Mouse (Mus musculus) regulatory T cell (primary cell): ENCODE data around the gene Npy1r.

Experiments used
- in situ Hi-C: fragments of 300-600 bp; cut with MboI, MseI; formaldehyde crosslinking; loops from one replicate; pipeline ENCODE4 v1.15.1; 2025; ENCODE audit warnings: high pct_unique_total_duplicates

Gene Npy1r

DNA sequence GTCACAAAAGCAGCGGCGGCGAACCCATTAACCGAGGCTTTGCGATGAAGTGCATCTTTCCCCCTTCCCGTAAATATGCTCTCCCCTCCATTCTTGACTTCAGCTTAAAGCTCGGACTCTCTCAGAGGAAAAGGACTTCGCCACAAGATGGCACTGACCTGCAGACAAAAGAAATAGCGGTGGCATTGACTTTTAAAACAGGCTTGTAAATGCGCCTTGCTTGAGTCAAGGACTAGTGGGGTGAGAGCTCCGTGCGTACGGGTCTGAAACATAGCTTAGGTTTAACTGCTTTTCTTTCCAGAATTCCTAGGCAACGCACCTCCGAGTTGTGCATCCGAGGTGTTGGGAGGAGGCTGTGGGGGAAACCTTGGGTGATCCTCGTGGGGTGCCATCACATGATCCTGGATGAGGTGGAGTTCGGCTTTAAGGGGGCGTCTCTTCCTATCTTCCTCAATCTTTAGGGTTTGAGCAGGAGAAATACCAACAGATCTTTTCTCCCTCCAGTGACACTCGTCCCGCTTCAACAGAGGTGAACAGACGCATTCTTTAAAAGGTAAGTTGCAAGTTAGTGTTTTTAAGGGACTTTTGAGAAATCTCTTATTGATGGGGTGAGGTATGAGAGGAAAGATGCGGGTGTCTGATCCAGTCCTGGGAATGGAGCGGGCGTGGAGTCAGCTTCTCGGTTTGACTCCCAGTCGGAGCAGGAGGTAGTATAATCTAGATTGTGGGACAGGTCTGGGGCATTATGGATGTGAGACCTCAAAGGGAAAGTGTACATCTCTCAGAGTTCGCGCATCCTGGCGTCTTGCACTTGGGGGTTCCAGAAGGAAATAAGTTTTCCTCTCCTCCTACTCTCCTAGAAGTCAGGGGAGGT lies at the start of gene Npy1r:
Npy1r (plus strand) TSS at position 223 of the 874 bp plus-strand sequence.
- in situ Hi-C loops: no loop called here

DNA sequence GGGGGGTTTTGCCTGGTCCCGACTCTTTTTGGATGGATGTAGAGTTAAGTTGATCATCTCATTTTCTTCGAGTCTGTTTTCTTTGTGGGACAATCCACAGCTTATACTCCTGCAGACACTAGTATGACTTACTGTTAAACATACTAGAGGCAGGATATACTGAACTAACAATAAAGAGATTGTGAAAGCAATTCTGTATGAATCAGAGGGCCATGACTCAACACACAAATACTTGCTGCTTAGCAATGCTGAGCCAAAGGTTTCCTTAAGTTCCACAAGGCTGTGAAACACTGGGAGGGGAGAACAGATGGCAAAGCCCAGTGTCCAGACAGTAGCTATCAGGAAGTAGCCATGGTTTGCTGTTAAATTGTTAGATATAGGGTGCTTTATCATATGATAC lies 15.7 kb upstream of the Npy1r start:
- in situ Hi-C loops: no loop called here

DNA sequence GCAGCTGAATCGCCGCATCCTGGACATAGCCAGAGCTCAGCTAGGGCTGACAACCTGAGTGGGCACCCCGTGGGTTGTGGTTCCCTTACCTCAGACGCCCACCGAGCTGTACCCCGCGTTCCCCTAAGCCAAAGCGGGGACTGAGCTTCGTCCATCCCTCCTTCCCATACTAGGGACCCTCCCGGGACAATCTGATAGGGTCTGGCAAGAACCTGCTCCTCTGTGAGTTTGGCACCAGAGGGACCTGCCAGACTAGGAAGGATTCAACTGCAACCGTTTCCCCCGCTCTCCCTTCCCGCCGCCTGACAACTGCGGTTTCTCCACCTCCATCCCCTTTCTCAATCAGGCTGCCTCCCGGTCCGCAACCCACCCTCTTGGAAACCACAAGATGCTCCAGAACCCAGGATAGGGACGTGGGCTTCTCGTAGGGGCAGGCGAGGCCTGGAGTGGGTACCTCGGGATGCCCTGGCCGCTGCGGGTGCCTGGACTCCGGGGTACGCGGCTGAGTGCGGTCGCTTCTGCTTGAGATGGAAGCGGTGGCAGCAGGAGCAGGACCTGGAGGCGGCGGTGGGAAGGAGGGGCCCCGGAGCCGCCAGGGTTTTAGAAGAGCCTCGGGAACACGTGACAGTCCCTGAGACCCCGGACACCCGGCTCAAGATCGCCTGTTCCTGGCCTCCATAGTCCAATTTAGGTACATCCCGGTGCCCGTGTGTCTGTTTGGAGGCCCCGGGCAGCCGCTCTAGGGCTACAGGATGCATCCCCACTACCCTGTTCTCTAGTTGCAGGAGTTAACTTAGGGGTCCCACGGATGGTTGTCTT lies 9.3 kb upstream of the Npy1r start, which contains the start of gene Npy5r:
Npy5r (minus strand) TSS at position 618 of the 819 bp plus-strand sequence.
- in situ Hi-C loops: no loop called here

DNA sequence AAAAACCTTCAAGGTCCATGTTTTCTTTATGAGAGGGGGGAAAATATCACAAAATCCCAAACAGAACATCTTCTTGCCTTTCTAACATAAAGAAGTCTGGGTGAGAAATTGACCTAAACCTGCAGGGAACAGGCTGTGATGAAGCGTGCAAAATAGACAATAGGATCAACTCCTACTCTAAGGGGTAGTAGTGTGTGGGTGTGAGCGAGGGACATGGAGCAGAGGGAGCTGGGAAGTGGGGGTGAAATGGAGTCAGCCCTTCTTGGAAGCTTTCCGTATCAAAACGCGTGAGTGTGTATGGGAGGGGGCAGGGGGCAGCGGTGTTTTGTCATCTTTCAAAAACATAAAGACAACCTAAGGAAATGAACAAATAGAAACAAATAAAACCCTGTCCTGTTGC lies 8.6 kb upstream of the Npy1r start:
- in situ Hi-C loops: no loop called here

DNA sequence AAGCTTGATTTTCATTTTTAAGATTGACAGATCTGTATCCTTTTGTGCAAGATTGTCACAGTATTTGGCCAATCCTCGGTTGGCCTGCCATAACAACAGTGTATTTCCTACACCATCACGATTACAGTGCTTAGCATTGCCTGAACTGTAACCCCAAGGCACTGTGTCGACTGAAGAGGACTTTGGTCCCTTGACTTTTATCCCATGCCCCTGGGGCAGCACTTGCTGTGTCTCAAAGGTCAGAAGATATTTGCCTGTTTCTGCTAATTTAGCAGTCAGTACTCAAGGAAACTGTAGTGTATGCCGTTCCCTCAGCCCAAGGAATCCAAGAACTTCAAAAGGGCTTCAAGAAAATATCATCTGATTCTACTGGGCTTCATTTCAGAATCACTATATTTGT lies 8.2 kb upstream of the Npy1r start:
- in situ Hi-C loops: no loop called here

DNA sequence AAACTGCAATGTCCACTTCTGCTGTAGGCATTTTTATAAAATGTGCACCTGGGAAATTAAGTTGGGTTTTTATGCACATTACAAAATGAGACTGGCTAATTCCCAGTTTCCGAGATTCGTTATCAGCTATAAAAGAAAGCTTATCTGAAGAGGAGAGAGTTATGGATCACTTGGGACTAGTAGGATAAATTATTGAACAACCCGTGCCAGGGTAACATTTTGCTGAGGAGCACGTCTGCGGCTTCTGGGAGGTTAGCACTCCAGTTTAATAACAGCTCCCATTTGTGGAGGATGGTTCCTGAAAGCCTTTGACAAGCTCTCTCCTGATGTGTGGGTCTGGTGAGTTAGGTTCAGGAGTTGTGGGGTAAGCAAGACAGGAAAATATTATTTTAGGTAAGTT lies 6.6 kb upstream of the Npy1r start:
- in situ Hi-C loops: no loop called here

DNA sequence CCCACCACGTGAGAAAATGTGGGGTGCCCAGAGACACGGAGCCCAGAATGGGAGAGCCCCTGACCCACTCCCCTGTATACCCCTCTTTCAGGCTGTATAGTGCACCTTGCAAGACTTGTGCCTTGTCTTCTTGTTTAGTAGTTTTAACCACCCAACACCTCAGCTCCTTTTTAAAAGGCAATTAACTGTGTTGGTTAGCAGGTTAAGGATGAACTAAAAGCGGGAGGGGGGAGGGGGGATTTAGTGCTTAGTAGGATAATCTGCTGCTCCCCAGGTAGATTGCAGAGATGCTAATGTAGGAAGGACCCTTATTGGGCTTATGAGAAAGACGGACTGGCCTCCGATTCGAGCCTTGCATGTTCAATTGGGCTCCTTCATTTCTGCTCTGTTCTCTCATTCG lies 1.0 kb downstream of the Npy1r start:
- in situ Hi-C loops: no loop called here

DNA sequence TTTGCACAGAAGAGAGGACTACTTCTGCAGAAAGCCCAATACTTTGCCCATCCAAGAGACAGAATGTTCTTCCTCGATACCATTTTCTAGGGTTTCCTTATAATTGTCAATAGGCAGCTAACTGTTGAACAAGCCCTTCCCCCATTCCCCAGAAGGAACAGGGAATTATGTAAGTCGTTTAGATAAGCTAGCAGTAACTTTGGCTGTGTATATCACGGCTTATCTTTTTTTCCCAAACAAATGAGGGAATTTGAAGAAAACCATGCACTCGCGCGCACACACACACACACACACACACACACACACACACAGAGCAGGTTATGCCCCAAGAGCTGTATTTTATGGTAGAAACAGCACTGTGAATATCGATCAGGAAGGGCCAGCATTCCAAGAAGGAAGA lies 1.8 kb downstream of the Npy1r start:
- in situ Hi-C loops: no loop called here

DNA sequence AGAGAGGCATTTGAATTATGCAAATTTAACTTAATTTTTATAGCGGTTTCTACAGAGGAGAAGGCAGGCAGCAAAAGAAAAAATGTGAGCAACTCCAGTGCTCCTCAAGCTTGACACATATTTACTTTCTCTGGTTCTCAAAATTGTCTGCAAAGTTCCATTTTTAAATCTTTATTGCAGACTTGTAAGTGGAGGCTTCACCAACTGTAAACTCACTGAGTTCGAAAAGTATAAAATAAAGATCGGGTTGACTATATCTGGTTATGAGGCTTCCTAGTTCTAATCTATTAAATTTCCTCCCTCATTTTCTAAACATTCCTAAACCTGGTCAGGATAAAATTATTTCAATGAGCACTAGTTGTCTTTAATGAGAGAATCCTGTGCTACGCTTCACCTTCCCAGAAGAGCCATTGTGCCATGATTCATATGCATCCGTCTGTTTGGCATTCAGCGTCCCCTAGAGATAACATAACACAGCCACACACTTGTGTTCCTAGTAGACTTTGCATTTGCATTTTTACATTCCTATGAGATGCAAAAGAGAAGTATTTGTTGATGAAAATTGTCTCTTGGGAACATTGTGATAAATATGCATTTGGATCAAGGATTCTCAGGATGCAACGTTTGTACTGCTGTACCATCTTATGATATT lies 17.5 kb downstream of the Npy1r start:
- in situ Hi-C loops: no loop called here

DNA sequence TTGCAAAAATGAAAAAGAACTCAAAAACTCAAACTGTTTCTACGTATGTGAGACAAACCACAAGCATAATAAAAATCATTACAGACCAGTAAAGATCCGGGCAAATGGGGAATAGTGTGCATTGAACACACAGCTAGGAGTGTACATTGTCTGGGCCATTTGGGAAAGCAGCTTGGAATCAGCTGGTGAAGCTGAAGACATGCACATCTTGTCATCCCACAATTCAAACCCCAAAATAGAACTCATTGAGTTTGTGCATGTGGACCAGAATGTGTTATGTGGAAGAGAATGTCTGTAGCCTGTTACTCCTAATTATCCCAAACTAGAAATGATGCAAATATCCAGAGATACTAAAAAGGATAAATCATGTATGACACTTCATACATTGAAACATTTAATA lies 25.8 kb downstream of the Npy1r start:
- in situ Hi-C loops: no loop called here

DNA sequence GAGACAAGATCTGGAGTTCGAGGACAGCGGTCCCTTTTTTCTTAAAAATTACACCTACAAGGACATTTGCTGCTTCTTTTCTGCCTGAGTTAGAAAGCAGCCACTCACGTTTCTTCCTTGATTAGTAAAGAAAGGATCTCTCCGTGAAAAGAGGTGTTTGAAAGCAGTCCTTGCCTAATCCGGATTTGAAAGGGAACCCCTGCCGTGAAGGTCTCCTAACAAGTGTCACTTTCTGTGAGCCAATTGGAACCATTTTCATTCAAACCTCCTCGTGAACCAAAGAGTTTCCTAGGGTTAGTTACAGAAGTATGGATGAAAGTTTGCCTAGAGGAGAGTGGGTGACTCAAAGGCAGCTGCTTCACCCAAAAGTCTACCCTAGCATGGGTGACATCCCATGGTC lies 32.5 kb downstream of the Npy1r start:
- in situ Hi-C loops: no loop called here

DNA sequence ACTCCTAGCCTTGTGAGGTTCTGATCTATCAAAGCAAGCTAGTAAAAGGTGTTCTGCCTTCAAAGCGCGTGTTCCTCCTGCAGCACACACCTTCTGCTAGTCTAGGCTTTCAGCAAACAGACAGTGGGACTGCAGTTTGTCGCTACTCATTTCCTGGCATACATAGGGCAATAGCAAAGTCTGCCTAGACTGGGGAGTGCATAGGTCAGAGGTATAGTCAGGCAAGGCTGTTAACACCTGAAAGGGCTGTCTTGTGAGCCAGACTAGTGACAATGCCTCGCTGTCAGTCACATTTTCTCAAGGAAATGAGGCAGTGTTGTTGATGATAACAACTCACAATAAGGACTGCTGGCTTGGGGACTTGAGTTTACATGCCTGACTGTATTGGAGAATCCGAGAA lies 35.0 kb downstream of the Npy1r start:
- in situ Hi-C loops: no loop called here

DNA sequence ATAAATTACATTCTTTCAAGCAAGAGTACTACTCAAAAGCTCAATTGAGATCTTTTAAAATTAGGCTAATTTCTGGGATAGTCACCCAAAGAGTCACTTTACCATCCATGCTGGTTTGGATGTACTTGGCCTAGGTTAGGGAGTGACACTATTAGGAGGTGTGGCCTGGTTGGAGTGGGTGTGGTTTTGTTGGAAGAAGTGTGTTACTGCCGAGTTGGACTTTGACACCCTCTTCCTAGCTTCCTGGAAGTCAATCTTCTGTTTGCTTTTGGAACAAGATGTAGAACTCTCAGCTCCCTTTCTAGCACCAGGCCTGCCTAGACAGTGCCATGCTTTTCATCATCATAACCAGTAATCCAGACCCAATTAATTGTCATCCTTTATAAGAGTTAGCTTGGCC lies 45.4 kb downstream of the Npy1r start:
- in situ Hi-C loops: no loop called here

DNA sequence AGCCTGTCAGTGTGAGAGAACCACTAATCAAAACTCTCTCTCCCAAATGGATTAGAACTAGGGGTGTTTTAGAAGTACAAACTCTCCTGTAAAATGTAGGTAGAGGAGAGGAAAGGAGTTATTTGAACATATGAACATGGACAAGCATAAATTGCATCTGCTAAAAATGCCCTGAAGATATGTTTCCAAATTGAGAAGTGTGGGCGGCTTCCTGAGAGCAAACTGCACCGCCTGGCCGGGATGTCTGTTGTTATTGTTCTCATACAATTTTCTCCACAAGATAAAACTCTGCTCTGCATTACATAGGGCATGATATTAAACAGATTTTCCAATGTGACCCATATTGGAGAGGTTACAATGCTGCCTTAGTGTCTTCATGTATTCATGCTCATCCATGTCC lies 48.6 kb downstream of the Npy1r start:
- in situ Hi-C loops: no loop called here

DNA sequence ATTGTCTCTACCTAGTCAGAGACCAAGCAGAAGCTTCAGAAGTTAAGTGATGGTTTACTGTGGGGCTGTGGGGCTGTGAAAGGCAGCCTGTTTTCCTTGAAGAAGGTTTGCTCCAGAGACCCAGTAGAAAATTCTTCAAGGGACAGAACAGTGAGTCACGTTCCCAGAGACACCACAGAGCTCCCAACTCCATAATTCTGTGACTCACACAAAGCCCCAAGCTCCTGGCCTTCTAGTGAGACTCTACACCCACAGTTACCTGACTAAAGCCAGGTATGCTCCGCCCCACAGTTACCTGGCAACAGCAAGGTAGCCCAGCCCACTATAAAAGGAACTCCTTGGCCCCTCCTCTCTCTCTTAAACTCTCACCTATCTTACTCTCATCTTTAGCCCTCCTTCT lies 54.6 kb downstream of the Npy1r start:
- in situ Hi-C loops: no loop called here

DNA sequence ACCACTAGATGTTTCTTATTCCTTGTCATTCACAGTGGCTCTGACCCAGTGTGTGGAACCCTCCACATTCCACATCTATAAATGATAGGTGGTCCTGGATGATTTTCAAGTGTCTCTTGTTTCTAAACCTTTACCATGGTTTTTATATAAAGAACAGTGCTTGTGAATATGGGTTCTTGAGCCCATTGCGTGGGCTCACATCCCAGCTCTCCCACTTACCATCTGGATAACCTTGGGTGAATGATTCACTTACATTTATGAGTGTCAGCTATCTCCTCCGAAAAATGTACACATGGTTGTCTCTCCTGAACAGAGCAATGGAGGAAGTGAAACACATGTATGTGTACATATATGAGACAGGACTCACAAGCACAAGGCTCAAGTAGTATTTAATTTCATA lies 59.2 kb downstream of the Npy1r start:
- in situ Hi-C loops: no loop called here
